Mouse (Mus musculus) spleen, postnatal 10 days (tissue): ENCODE measurements around the gene B3gat1.

ENCODE experiments used
- DNase-seq, 2 experiments: peaks; one replicate each; pipeline ENCODE4 v3.0.0; 2021 to 2022; ENCODE audit warnings: low spot score in 2 of 2

Gene B3gat1

GRCm38 (mm10) chr9:26733206-26733891, at the start of gene B3gat1:
Gene B3gat1 (plus strand): TSS chr9:26733728.
- no peak for DNase-seq

- DNase-seq, result no peak
Measured at GRCm38 (mm10) chr9:26689171-26689570, 44.4 kb upstream of the B3gat1 start.

DNA sequence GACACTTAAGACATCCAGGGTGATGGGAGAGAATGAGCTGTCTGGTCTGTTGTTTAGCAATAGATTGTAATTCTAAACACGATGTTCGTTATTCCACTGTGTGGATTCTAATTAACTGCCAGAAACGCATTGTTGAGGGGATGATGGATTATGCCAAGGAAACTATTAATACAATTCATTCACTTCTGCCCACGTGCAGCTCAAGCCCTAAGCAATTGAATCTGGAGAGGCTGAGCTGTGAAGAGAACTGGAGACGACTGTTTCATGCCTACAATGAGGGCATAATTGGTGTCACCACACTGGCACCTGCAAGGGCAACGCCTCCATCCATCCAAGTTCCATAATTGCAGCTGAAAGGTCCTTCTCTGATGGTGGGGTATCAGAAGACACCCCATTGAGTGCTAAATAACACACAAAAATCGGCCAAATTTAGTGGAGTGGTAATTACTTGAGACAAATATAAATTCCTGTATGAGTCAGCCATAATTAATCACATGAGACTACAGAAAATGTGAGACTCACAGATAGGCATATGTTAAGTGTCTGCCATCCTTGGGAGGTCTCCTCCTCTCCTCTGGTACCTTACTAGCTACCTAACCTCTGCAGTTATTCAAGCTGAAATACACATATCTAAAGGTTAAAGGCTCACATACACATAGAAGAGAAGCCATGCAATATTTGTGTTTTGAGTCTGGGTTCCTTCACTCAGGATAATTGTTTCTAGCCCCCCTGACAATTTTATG, 43.4 kb upstream of the B3gat1 start:
- no peak for DNase-seq

DNA sequence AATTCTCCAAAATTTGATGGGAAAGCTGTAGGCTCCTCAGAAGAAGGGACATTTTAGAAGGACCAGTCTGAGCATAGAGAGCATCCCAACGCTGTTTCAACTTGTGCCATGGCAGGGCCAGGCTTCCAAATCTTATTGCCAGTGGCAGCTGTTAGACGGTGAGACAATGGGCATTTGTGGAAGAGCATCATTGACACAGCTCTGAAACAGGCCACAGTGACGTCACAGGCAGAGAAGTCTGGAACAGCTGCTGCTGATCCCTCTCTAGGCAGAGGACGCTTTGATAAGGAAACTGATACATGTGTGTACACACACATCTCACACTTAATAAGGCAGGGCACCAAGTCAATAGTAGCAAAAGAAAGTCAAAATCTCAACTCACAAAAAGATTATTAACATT, 40.9 kb upstream of the B3gat1 start:
- no peak for DNase-seq

DNA sequence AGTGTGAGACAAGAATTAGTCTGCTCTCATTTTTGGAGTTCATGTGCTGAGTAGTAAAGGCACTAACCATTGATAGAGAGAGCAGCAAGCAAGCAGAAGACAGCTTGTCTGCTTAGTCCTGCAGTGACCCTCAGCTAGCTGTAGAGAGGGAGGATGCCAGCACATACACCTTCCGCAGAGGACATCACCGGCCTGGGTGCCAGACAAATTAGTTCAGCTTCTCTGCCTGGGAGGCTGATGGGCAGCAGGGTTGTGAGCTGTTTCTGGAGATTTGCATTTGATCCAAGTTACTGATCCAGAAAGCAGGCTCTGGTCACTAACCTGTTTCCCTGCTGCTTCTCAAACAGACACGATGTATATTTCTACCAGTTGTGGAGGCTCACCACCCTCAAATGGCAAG, 38.9 kb upstream of the B3gat1 start:
- DNase-seq, result no peak

DNA sequence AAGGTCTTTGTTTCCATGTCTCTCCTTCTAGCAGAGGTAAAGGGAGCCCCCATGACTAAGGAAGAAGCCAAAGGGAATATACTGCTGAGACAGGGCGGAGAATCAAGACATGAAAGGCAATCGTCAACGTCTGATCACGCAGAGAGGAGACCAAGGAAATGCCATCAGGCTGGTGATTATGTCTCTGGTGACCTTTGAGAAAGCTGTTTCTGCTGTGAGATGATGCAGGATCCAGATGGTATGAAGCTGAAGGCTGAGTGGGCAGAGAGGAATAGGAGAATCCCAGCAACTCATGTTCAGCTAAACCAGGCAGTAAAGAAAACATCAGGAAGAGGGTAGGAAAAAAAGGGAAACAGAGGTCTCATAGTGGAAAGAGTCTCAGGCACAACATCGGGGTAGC, 38.4 kb upstream of the B3gat1 start:
- DNase-seq, result no peak

DNA sequence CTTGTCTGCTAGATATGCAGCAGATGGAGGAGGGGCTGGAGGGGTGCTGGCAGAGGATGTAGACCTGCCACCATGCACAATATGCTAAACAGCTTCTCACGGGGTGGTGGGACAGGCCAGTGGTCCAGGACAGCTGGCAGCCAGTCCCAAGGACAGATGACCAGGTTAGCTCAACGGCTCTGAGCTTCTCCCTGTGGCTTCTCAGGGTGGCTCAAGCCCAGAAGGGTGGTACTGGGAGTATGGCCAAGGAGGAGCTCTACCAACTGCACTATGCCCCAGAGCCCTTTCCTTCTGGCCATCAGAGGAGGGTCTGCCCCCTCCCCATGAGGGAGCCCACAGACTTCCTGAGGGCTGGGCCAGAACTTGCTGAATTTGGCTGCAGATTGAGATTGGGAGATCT, 35.2 kb upstream of the B3gat1 start:
- DNase-seq, result no peak

DNA sequence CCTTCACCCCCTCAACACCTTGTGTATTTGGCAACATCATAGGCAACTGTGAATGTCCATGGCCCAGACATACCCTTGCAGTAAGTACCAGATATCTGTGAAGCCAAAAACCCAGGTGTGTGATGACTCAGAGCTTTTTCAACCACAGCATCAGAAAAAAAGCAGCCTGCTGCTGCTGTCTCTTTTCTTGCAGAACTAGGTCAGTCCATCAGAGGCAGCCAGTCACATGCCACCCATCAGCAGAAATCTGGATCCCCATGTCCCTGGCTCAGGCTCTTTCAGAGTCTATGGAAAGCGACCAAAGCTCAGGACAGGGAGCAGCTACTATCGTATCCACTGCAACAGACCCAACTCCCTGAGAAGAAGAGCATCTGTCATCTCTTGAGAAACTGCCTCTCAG, 33.2 kb upstream of the B3gat1 start:
- DNase-seq, result no peak

- no peak for DNase-seq
Measured at GRCm38 (mm10) chr9:26718388-26718787, 15.1 kb upstream of the B3gat1 start.

- no peak for DNase-seq
Measured at GRCm38 (mm10) chr9:26721771-26722170, 11.8 kb upstream of the B3gat1 start.

DNA sequence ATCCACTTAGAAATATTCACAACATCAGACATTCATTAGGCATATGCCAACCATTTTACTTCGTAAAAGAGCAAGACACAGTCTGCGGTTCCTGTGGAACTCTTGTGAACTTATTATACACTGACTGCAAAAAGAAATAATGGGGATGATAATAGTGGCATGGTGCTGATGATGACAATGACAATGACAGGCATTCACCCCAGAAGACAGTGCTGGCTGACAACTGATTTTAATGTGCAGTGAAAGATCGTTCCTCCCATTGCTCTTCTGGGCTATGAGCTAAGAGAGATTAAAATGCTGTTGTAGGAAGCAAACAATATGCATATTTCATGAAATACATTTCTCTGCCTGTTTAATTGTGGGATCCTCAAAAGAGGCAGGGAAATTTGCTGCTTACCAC, 7.8 kb upstream of the B3gat1 start:
- no peak for DNase-seq

DNA sequence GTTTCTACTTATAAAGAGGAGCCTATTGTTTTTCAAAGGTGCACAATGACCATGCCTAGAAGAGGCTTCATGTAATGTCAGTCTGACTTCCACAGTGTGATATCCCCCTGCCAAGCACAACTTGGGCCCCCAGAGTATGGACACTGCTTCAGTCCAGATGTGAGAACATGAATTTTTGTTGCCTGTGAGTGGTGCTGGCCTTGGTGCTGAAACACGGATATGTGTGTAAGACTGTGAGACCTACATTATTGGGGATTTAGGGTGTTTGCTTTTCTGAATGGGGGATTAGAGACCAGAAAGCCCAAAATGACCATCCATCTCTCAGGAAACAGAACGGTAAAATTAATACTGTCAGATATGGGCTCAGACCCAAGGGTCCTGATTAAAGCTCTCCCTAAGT, 6.1 kb upstream of the B3gat1 start:
- DNase-seq, result no peak

DNA sequence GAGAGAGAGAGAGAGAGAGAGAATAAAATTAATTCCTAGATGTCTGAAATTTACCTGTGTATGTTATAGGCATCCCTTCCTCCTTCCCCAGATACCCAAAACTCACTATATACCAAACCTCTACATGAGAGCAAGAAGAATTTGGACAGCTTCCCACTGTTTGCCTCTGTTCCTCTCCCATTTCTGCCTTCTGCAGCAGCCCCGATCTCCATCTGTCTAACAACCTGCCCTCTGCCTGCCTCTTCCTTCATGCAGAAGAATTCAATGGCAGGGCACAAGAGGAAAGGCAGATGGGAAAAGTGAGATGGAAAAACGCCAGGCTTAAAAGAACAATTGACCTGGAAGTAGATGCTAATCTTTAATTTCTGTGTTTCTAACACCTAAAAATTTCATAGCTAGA, 5.0 kb upstream of the B3gat1 start:
- no peak for DNase-seq

DNA sequence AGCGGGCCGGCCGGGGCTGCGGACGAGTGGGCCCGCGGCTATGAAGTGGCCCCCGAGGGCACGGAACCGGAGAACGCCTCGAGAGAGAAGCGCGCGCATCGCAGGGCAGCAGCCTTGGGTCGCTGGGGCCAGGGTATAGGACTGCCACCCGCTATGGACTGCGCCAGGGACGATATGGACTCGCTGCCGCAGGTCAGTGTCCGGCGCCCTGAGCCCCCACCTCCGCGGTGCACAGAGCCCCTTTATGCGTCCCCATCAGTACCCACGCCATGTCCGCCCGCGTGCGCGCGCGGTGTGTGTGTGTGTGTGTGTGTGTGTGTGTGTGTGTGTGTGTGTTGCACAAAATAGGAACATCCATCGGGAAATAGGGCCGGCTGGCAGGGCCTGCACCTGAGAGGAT, 458 bp downstream of the B3gat1 start:
- DNase-seq, result no peak

DNA sequence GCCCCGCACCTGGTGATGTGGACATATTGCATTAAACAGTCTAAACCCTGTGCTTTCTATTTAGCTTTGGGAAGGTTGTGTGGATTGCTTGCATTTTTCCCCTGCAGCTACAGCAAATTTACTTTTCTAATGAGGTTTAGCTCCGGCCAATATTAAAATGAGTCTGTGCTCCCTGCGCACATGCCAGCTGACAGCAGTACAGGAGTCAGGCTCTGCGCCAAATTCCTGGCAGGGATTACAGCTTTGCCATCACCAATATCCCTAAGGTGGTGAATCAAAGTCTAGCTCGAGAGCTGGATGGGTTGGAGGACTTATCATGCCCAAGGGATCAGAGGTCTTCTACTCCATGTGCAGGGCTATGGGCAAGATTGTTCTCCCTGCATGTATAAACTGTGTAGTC, 3.6 kb downstream of the B3gat1 start:
- DNase-seq, result no peak

- DNase-seq, result no peak
Measured at GRCm38 (mm10) chr9:26742817-26743216, 9.3 kb downstream of the B3gat1 start.

DNA sequence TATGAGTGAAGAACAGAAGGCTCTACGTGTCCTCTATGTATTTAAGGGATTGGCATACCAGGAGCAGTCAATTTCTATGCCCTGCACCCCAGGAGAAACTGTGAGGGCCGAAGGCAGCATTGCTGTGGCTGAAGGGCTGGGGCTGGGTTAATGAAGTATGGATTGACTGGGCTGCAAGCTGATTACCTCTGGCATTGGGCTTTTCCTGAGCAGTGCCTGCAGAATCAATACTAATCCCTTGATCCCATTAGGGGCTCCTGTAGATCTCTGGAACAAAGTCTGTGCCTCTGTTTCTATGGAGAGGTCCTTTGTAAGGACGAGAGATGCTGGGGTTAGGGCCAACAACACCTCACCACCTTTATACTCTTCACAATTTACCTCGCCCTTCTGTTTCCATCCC, 13.6 kb downstream of the B3gat1 start:
- DNase-seq, result no peak

- no peak for DNase-seq
Measured at GRCm38 (mm10) chr9:26748893-26749292, 15.4 kb downstream of the B3gat1 start.

DNA sequence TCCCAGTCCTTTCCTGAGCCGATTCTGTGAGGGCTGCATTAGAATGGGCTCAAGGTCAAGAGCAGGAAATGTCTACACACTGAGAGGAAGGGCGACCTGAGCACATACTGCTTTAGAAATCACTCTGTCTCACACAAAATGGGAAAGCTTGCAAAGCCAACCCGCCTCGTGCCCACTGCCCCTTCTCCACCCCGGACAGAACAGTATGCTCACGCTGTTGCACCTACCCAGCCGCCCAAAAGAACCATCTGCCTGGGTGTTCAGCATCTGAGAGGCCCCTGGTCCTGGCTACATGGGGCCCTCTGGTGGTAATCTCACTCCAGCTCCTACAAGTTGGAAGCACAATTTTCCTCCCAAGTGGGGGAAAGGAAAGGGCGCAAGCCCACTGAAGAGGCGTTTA, 26.6 kb downstream of the B3gat1 start:
- no peak for DNase-seq

GRCm38 (mm10) chr9:26760576-26760975, 27.0 kb downstream of the B3gat1 start:
- no peak for DNase-seq

DNA sequence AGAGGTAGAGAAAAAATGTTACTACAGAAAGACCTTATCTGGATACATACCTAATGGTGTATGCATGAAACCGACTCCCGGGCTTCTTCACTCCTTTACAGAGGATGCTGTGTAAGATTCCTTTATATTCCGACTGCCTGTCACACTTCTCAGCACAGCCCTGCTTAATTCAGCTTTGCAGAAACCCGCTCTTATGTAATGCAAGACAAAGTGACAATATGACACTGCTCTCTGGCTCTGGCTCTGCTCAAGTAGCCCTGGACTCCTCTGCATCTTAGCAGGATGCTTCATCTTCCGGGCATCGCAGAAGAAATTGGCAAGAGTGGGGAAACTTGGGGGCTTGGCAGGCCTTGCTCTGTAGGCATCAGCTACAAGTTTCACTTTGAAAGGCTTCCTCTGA, 28.9 kb downstream of the B3gat1 start:
- DNase-seq, result no peak

- no peak for DNase-seq
Measured at GRCm38 (mm10) chr9:26768181-26768580, 34.7 kb downstream of the B3gat1 start.

DNA sequence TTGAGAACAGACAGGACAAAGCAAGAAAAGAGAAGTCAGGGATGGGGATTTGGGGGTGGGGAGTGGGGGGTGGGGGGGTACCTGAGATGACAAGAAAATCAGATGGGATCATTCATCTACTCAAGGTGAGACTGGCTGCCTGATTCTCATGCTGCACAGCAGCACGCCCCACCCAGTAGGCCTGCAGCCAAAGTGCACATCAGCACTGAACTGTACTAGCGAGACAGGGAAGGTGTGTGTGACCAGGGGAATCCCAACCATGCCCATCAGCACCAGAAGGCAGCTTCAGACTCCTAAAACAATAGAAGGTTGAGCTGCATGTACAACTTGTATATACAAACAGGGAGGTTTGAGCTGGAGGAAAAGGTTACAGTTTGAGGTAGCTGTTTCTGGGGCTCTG, 42.2 kb downstream of the B3gat1 start:
- DNase-seq, result no peak
